Mouse (Mus musculus): Measurements from ENCODE around the gene Rprd1b.

GRCm38 (mm10) chr2:158030007-158030406, 1.7 kb downstream of the Rprd1b start:
- no peak for TF ChIP-seq CTCF (IDR thresholded peaks at IDR 0.05; ENCODE audit: extremely low read depth, insufficient read depth, low read length)
- no peak for TF ChIP-seq POLR2A (IDR thresholded peaks at IDR 0.05; ENCODE audit: extremely low read depth, insufficient read depth, low read length)

Measured in cortical plate, adult 2 months (tissue).